In genomic region chr4:59783685-59784279, GRCm38 (mm10) we compare ENCODE assay signal across 8 mouse cellular contexts. TPM values are rescaled to one million over a fixed set of nuclear protein-coding genes. Genes with fewer than 3 reads are reported as not detected.
DNase-seq lines count a peak whose midpoint lies in the region; ATAC-seq lines count a peak whose summit lies in the region.

No protein-coding gene starts in this region.

- peak; percentile 95 for ATAC-seq in inflammation-experienced regulatory T-cells, adult 6 months
- ATAC-seq in megakaryocyte-erythroid progenitor cell, adult 5-6 weeks (replicated peaks; ENCODE audit: low FRiP score, low TSS enrichment, poor library complexity, severe bottlenecking) = peak; percentile 97

- intact Hi-C loops in left cerebral cortex, postnatal 10 days (cut with DNase I) = loop anchor here (2.0 to 10.0 kb wide), 2 partner anchors 145 to 399 kb away; no protein-coding TSS in a partner anchor

- peak; percentile 98 for DNase-seq in adipocyte (ENCODE audit: low spot score)
- DNase-seq in embryo, embryonic 10 days (ENCODE audit: low spot score) = peak; percentile 99
- peak; percentile 91 for DNase-seq in gastrocnemius, postnatal 10 days
- DNase-seq in left cerebral cortex, postnatal 10 days (ENCODE audit: extremely low spot score in 1 of 2, low spot score in 2 of 2) = peak; percentile 96 to 97
- DNase-seq in right cerebral cortex, postnatal 25 days = peak; percentile 93
- DNase-seq in urinary bladder, postnatal 4 days (ENCODE audit: low spot score in 2 of 2) = peak; percentile 91 to 94

RNA-seq across cellular contexts. Expression of gene Inip, which starts 17.6 kb away (rescaled TPM):
- total RNA-seq in gastrocnemius, postnatal 10 days (2021) = 1 to 10 TPM; 4.9 to 7.1 TPM
- 10 to 100 TPM; 48.4 to 49.9 (median 49.5) TPM for polyA plus RNA-seq in inflammation-experienced regulatory T-cells, adult 6 months (2017; shearing (Covaris generic))
- 10 to 100 TPM; 22.3 to 23.6 TPM for total RNA-seq in left cerebral cortex, postnatal 10 days (2021)
- 44.1 and 47.2 TPM in 2 replicates for total RNA-seq in megakaryocyte-erythroid progenitor cell, adult 5-6 weeks (2014; fragmentation: Nextera tagmentation)
- total RNA-seq in megakaryocyte-erythroid progenitor cell, adult 5-6 weeks (2017) = 41.4 and 52.0 TPM in 2 replicates

RNA-seq across cellular contexts. Expression of gene Snx30, which starts 21.9 kb away (rescaled TPM):
- 10 to 100 TPM in 1 of 2 experiments, 1 to 10 TPM in 1; 5.9 to 10.8 TPM for total RNA-seq in gastrocnemius, postnatal 10 days (2021)
- polyA plus RNA-seq in inflammation-experienced regulatory T-cells, adult 6 months (2017; shearing (Covaris generic)) = 1 to 10 TPM; 2.6 to 3.6 (median 2.8) TPM
- total RNA-seq in left cerebral cortex, postnatal 10 days (2021) = 10 to 100 TPM; 44.2 to 46.4 TPM
- 6.6 and 11.2 TPM in 2 replicates for total RNA-seq in megakaryocyte-erythroid progenitor cell, adult 5-6 weeks (2014; fragmentation: Nextera tagmentation)
- total RNA-seq in megakaryocyte-erythroid progenitor cell, adult 5-6 weeks (2017) = 4.9 and 13.2 TPM in 2 replicates

Comparison
In these comparisons a context has a peak if more than half of its experiments do, and no peak if none do; other contexts are left out.
1. Peak in every context shown above with its lines: DNase-seq and ATAC-seq.